In the genomic region with DNA sequence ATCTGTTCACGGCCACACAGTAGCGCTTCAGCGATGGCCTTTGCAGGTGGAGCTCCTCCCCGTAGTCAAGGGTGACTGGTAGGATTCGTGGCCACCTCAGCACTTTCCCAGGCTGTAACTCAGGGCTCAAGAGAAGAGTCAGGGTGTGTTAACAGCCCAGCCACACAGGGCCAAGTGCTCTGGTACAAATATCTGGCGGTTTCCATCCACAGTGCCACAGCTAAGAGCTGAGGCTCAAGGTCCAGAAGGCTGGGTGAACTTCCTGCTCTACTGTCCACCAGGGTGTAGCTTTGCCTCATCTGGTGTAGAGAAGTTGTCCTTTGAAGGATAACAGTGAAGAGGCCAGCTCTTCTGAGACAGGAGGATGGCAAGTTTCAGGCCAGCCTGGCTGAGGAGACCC, we compare ENCODE assay signal across 14 mouse cellular contexts. TPM values are rescaled to one million over a fixed set of nuclear protein-coding genes. Genes with fewer than 3 reads are reported as not detected.
DNase-seq lines count a peak whose midpoint lies in the region; ATAC-seq and TF ChIP-seq lines count a peak whose summit lies in the region.
"Had no signal": no experiment of that assay in that cellular context is flagged by ENCODE, and none has a peak within 500 bp of the region (broad histone marks: within the 10 kb centered on the region; RNA-seq: fewer than 3 reads in every experiment).

No protein-coding gene starts in this region.

- no peak overlapping the region for H3K4me2 ChIP-seq in heart, embryonic 14.5 days (ENCODE audit: low read length)
- H3K4me2 ChIP-seq in lung, embryonic 14.5 days = no peak overlapping the region
- H3K4me2 ChIP-seq in limb, embryonic 15.5 days = no peak overlapping the region
- H3K4me2 ChIP-seq: embryonic facial prominence, embryonic 12.5 days; midbrain, embryonic 15.5 days had no signal

- H3K27me3 ChIP-seq in heart, embryonic 14.5 days (ENCODE audit: control insufficient read depth, insufficient read depth, low read length) = no peaks in the 10 kb centered on the region
- no peaks in the 10 kb centered on the region for H3K27me3 ChIP-seq in lung, embryonic 14.5 days (ENCODE audit: insufficient read depth, low read length)
- H3K27me3 ChIP-seq in limb, embryonic 15.5 days = no peaks in the 10 kb centered on the region
- H3K27me3 ChIP-seq: embryonic facial prominence, embryonic 12.5 days; midbrain, embryonic 15.5 days had no signal

- DNase-seq in heart, postnatal 4 days = no peak
- no peak for DNase-seq in lung, embryonic 14.5 days
- DNase-seq in lung, postnatal 10 days = no peak
- DNase-seq in thymus, postnatal 14 days = no peak
- DNase-seq: cerebellum, adult 2 months; gastrocnemius, postnatal 36 days; layer of hippocampus, postnatal 36 days; thymus, adult 2 months had no signal

- TF ChIP-seq POLR2A in cortical plate, adult 2 months (IDR thresholded peaks at IDR 0.05; ENCODE audit: extremely low read depth, insufficient read depth, low read length) = no peak

- H3K9ac ChIP-seq in heart, embryonic 14.5 days (ENCODE audit: low read length) = no peak overlapping the region
- no peak overlapping the region; the same call in 1 of the 2 replicates for H3K9ac ChIP-seq in lung, embryonic 14.5 days
- no peak overlapping the region for H3K9ac ChIP-seq in limb, embryonic 15.5 days
- H3K9ac ChIP-seq: embryonic facial prominence, embryonic 12.5 days; midbrain, embryonic 15.5 days had no signal

- peak overlapping the region; percentile 62 to 76 for H3K27ac ChIP-seq in heart, embryonic 14.5 days (replicated peaks in 1 of 2; ENCODE audit: control insufficient read depth in 1 of 2, insufficient read depth in 1 of 2, low read depth in 2 of 2, low read length in 2 of 2)
- H3K27ac ChIP-seq in lung, embryonic 14.5 days (ENCODE audit: low read depth) = peak overlapping the region; percentile 86
- 0 out of 2 replicates have a peak overlapping the region, but pooled peaks have one; percentile 29 for H3K27ac ChIP-seq in cortical plate, adult 2 months (ENCODE audit: insufficient read depth, low read length)
- H3K27ac ChIP-seq in limb, embryonic 15.5 days = peak overlapping the region; percentile 54; the same call in 1 of the 2 replicates
- H3K27ac ChIP-seq: embryonic facial prominence, embryonic 12.5 days; midbrain, embryonic 15.5 days had no signal

- no peak for TF ChIP-seq CTCF in lung, embryonic 14.5 days (IDR thresholded peaks at IDR 0.05; ENCODE audit: low read depth)
- TF ChIP-seq CTCF in cortical plate, adult 2 months (IDR thresholded peaks at IDR 0.05; ENCODE audit: extremely low read depth, insufficient read depth, low read length) = no peak

- no peak overlapping the region for H3K4me3 ChIP-seq in heart, embryonic 14.5 days (ENCODE audit: control insufficient read depth in 1 of 2, insufficient read depth in 1 of 2, low read depth in 1 of 2, low read length in 2 of 2)
- H3K4me3 ChIP-seq in lung, embryonic 14.5 days (ENCODE audit: low read depth, low read length) = no peak overlapping the region
- no peak overlapping the region for H3K4me3 ChIP-seq in cortical plate, adult 2 months (ENCODE audit: insufficient read depth, low read length)
- no peak overlapping the region for H3K4me3 ChIP-seq in limb, embryonic 15.5 days
- H3K4me3 ChIP-seq: embryonic facial prominence, embryonic 12.5 days; midbrain, embryonic 15.5 days had no signal

- no peaks in the 10 kb centered on the region for H3K36me3 ChIP-seq in heart, embryonic 14.5 days (ENCODE audit: control insufficient read depth, insufficient read depth, low read length)
- no peaks in the 10 kb centered on the region for H3K36me3 ChIP-seq in lung, embryonic 14.5 days (ENCODE audit: insufficient read depth)
- H3K36me3 ChIP-seq in limb, embryonic 15.5 days = no peaks in the 10 kb centered on the region
- H3K36me3 ChIP-seq: embryonic facial prominence, embryonic 12.5 days; midbrain, embryonic 15.5 days had no signal

- peaks cover 7% of the 10 kb centered on the region; the same call in 1 of the 2 replicates for H3K9me3 ChIP-seq in heart, embryonic 14.5 days (ENCODE audit: control insufficient read depth, low read length)
- H3K9me3 ChIP-seq in lung, embryonic 14.5 days (ENCODE audit: low read depth, low read length) = no peaks in the 10 kb centered on the region
- H3K9me3 ChIP-seq in limb, embryonic 15.5 days = no peaks in the 10 kb centered on the region
- H3K9me3 ChIP-seq: midbrain, embryonic 15.5 days had no signal

- WGBS in heart, embryonic 14.5 days = 86% methylated on average over 6 of the region's 6 CpGs
- WGBS in lung, embryonic 14.5 days = 76% methylated on average over 6 of the region's 6 CpGs
- 79% methylated on average over 6 of the region's 6 CpGs for WGBS in limb, embryonic 15.5 days

- H3K4me1 ChIP-seq in heart, embryonic 14.5 days (ENCODE audit: control insufficient read depth in 2 of 2, insufficient read depth in 2 of 2, low read length in 2 of 2) = peaks cover 27 to 39% of the 10 kb centered on the region in 2 experiments
- H3K4me1 ChIP-seq in lung, embryonic 14.5 days (ENCODE audit: insufficient read depth) = peaks cover 35% of the 10 kb centered on the region
- no peaks in the 10 kb centered on the region for H3K4me1 ChIP-seq in cortical plate, adult 2 months (ENCODE audit: control insufficient read depth, insufficient read depth, low read length)
- H3K4me1 ChIP-seq in limb, embryonic 15.5 days = peaks cover 27% of the 10 kb centered on the region
- H3K4me1 ChIP-seq: midbrain, embryonic 15.5 days had no signal

- ATAC-seq in heart, embryonic 14.5 days (ENCODE audit: insufficient number of reproducible peaks, insufficient read depth, low FRiP score, low read depth) = no peak
- no peak for ATAC-seq in lung, embryonic 14.5 days (ENCODE audit: insufficient read depth)
- no peak for ATAC-seq in limb, embryonic 15.5 days (ENCODE audit: insufficient number of reproducible peaks, low FRiP score, low TSS enrichment, low read depth)
- ATAC-seq: forebrain, embryonic 14.5 days; midbrain, embryonic 15.5 days had no signal

RNA-seq across cellular contexts. Expression of a gene that starts 8.3 kb away (rescaled TPM):
- polyA plus RNA-seq in heart, embryonic 14.5 days (2014; fragmentation: Nextera tagmentation; extraction: Ambion mirVana) = 2.6 and 2.9 TPM in 2 replicates
- 10 to 100 TPM in 1 of 2 experiments, 1 to 10 TPM in 1; 8.3 to 12.0 TPM for total RNA-seq in heart, postnatal 4 days (2021)
- 7.4 and 7.6 TPM in 2 replicates for polyA plus RNA-seq in lung, embryonic 14.5 days (2014; fragmentation: Nextera tagmentation; extraction: Ambion mirVana)
- 4.4 and 4.6 TPM in 2 replicates for polyA plus RNA-seq in cortical plate, adult 2 months (2012; rRNA removed)
- polyA plus RNA-seq in limb, embryonic 15.5 days (2015; fragmentation: Nextera tagmentation; extraction: Ambion mirVana) = 2.5 and 2.6 TPM in 2 replicates

RNA-seq across cellular contexts. Expression of a gene that starts 46.2 kb away (rescaled TPM):
- 1.4 and 1.5 TPM in 2 replicates for polyA plus RNA-seq in heart, embryonic 14.5 days (2014; fragmentation: Nextera tagmentation; extraction: Ambion mirVana)
- under 1 TPM; 0.71 to 0.77 TPM for total RNA-seq in heart, postnatal 4 days (2021)
- 1.9 and 2.1 TPM in 2 replicates for polyA plus RNA-seq in lung, embryonic 14.5 days (2014; fragmentation: Nextera tagmentation; extraction: Ambion mirVana)
- 0.52 and 0.78 TPM in 2 replicates for polyA plus RNA-seq in cortical plate, adult 2 months (2012; rRNA removed)
- 3.5 and 4.2 TPM in 2 replicates for polyA plus RNA-seq in limb, embryonic 15.5 days (2015; fragmentation: Nextera tagmentation; extraction: Ambion mirVana)

Comparison
In these comparisons a context has a peak if more than half of its experiments do, and no peak if none do; other contexts are left out.
1. H3K27ac ChIP-seq: peak in every context shown above with its lines; median percentile 86 in lung, embryonic 14.5 days; 69 in heart, embryonic 14.5 days; 54 in limb, embryonic 15.5 days; 29 in cortical plate, adult 2 months.